Mouse (Mus musculus) cerebellum, postnatal 36 days (tissue): ENCODE measurements around the gene Fam102a.

Experiments
- DNase-seq, 2 experiments: peaks; one replicate each; pipeline ENCODE4 v3.0.0; 2021 to 2022; ENCODE audit warnings: mixed read lengths in 2 of 2

Gene Fam102a

GRCm38 (mm10) chr2:32582830-32583799, 48.0 kb downstream of the Fam102a start:
- peak; percentile 81 to 89 for DNase-seq

- no peak for DNase-seq
Observed at GRCm38 (mm10) chr2:32585149-32585714, 50.1 kb downstream of the Fam102a start.

- peak; percentile 86 to 95 for DNase-seq
Observed at GRCm38 (mm10) chr2:32586871-32587351, 51.8 kb downstream of the Fam102a start, which contains the start of gene St6galnac4. TSS of gene St6galnac4 (plus strand) at chr2:32587095.

- no peak for DNase-seq
Observed at GRCm38 (mm10) chr2:32587731-32588321, 52.7 kb downstream of the Fam102a start.

- peak; percentile 86 to 91 for DNase-seq
Observed at GRCm38 (mm10) chr2:32589213-32589795, 54.2 kb downstream of the Fam102a start.

GRCm38 (mm10) chr2:32590224-32590623, 55.1 kb downstream of the Fam102a start:
- DNase-seq = no peak

- DNase-seq = no peak
Observed at GRCm38 (mm10) chr2:32591249-32591648, 56.1 kb downstream of the Fam102a start.

GRCm38 (mm10) chr2:32596725-32597124, 61.6 kb downstream of the Fam102a start:
- peak; percentile 88 to 89 for DNase-seq

GRCm38 (mm10) chr2:32597248-32597647, 62.1 kb downstream of the Fam102a start:
- DNase-seq = no peak

GRCm38 (mm10) chr2:32597699-32598098, 62.6 kb downstream of the Fam102a start:
- DNase-seq = no peak

GRCm38 (mm10) chr2:32598506-32598905, 63.4 kb downstream of the Fam102a start:
- peak; percentile 69 to 73 for DNase-seq

- no peak for DNase-seq
Observed at GRCm38 (mm10) chr2:32599409-32599808, 64.3 kb downstream of the Fam102a start, which contains the start of gene St6galnac6. TSS of gene St6galnac6 (plus strand) at chr2:32599709.

GRCm38 (mm10) chr2:32601417-32602065, 66.4 kb downstream of the Fam102a start:
- DNase-seq = peak; percentile 51 to 58

GRCm38 (mm10) chr2:32602600-32603054, 67.5 kb downstream of the Fam102a start:
- peak; percentile 93 to 97 for DNase-seq

GRCm38 (mm10) chr2:32604631-32605030, 69.5 kb downstream of the Fam102a start:
- DNase-seq = no peak

- DNase-seq = peak; percentile 81 to 89
Observed at GRCm38 (mm10) chr2:32606161-32607142, 71.3 kb downstream of the Fam102a start.

- peak in 1 of 2 experiments; percentile 51 for DNase-seq
Observed at GRCm38 (mm10) chr2:32607262-32607947, 72.3 kb downstream of the Fam102a start.

GRCm38 (mm10) chr2:32608141-32608777, 73.1 kb downstream of the Fam102a start:
- peak; percentile 55 to 65 for DNase-seq

- no peak for DNase-seq
Observed at GRCm38 (mm10) chr2:32608778-32609435, 73.8 kb downstream of the Fam102a start.
